In the genomic region with DNA sequence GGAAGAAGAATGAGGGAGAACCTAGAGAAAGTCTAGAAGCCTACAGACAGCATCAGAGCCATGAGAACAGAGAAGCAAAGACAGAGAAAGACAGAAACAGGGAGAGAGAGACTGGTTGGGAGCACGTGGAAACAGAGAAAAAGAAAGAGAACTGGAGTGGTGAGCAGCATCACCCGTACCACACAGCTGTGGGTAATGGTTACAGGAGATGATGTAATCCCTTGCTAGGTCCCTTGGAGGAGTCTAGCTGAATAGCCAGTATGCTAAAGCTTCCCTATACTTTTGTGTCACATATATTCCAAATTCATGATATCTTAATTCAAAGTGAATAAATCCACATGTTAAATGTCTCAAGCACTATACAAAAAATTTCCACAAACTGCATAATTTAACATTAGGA, we compare ENCODE assay signal across 31 mouse cellular contexts.
"Had no signal": no experiment of that assay in that cellular context is flagged by ENCODE, and none has a peak within 500 bp of the region (broad histone marks: within the 10 kb centered on the region; RNA-seq: fewer than 3 reads in every experiment).

No protein-coding gene starts in this region.

- H3K4me1 ChIP-seq: limb, embryonic 10.5 days; limb, embryonic 12.5 days; limb, embryonic 13.5 days; limb, embryonic 15.5 days; liver, embryonic 12.5 days; liver, embryonic 13.5 days; liver, embryonic 15.5 days; lung, embryonic 15.5 days; megakaryocyte, embryonic 14.5 days; midbrain, embryonic 10.5 days; midbrain, embryonic 12.5 days; midbrain, embryonic 13.5 days; midbrain, embryonic 15.5 days had no signal

- H3K36me3 ChIP-seq: limb, embryonic 10.5 days; limb, embryonic 12.5 days; limb, embryonic 13.5 days; limb, embryonic 15.5 days; liver, embryonic 12.5 days; liver, embryonic 13.5 days; liver, embryonic 15.5 days; lung, embryonic 15.5 days; midbrain, embryonic 10.5 days; midbrain, embryonic 12.5 days; midbrain, embryonic 13.5 days; midbrain, embryonic 15.5 days had no signal

- DNase-seq: left cerebral cortex, postnatal 4 days; liver; liver, embryonic 13.5 days; liver, postnatal 0 days; lung, adult 18-20 months; lung, adult 2 months; lung, embryonic 14.5 days; lung, postnatal 10 days; lung, postnatal 14 days; lung, postnatal 36 days; lung, postnatal 4 days; midbrain, embryonic 14.5 days had no signal

- H3K4me2 ChIP-seq: limb, embryonic 12.5 days; limb, embryonic 13.5 days; limb, embryonic 15.5 days; liver, embryonic 11.5 days; liver, embryonic 12.5 days; liver, embryonic 13.5 days; liver, embryonic 15.5 days; lung, embryonic 14.5 days; lung, embryonic 15.5 days; midbrain, embryonic 11.5 days; midbrain, embryonic 12.5 days; midbrain, embryonic 13.5 days; midbrain, embryonic 15.5 days had no signal

- H3K27ac ChIP-seq: limb, embryonic 10.5 days; limb, embryonic 12.5 days; limb, embryonic 13.5 days; limb, embryonic 15.5 days; liver, embryonic 12.5 days; liver, embryonic 13.5 days; liver, embryonic 14.5 days; liver, embryonic 15.5 days; lung, embryonic 15.5 days; macrophage; midbrain, embryonic 10.5 days; midbrain, embryonic 12.5 days; midbrain, embryonic 13.5 days; midbrain, embryonic 15.5 days had no signal

- H3K9ac ChIP-seq: limb, embryonic 12.5 days; limb, embryonic 13.5 days; limb, embryonic 15.5 days; liver, embryonic 12.5 days; liver, embryonic 13.5 days; liver, embryonic 14.5 days; liver, embryonic 15.5 days; liver, postnatal 0 days; lung, embryonic 14.5 days; lung, embryonic 15.5 days; midbrain, embryonic 12.5 days; midbrain, embryonic 13.5 days; midbrain, embryonic 15.5 days had no signal

- H3K9me3 ChIP-seq: limb, embryonic 10.5 days; limb, embryonic 12.5 days; limb, embryonic 13.5 days; limb, embryonic 15.5 days; liver, embryonic 12.5 days; liver, embryonic 13.5 days; liver, embryonic 15.5 days; lung, embryonic 15.5 days; midbrain, embryonic 10.5 days; midbrain, embryonic 12.5 days; midbrain, embryonic 13.5 days; midbrain, embryonic 15.5 days had no signal

- H3K27me3 ChIP-seq: limb, embryonic 12.5 days; limb, embryonic 13.5 days; limb, embryonic 15.5 days; liver, embryonic 12.5 days; liver, embryonic 13.5 days; liver, embryonic 15.5 days; lung, embryonic 15.5 days; megakaryocyte, embryonic 14.5 days; midbrain, embryonic 12.5 days; midbrain, embryonic 13.5 days; midbrain, embryonic 15.5 days had no signal

- ATAC-seq: liver, embryonic 12.5 days; liver, postnatal 0 days; lung, postnatal 0 days; midbrain, embryonic 13.5 days; midbrain, embryonic 15.5 days; midbrain, embryonic 16.5 days had no signal

- H3K4me3 ChIP-seq: limb, embryonic 10.5 days; limb, embryonic 12.5 days; limb, embryonic 13.5 days; limb, embryonic 15.5 days; liver, embryonic 12.5 days; liver, embryonic 13.5 days; liver, embryonic 15.5 days; lung, embryonic 15.5 days; megakaryocyte, embryonic 14.5 days; midbrain, embryonic 10.5 days; midbrain, embryonic 12.5 days; midbrain, embryonic 13.5 days; midbrain, embryonic 15.5 days; myocyte had no signal
